Mouse (Mus musculus) hindbrain, embryonic 12.5 days (tissue): ENCODE measurements at regions not wholly inside any gene's neighbourhood (a gene's known extent, or its start where the extent isn't known, plus 50 kb on each side); places are given as distances from the start of the nearest gene placed in this dataset.

Source experiments
- ATAC-seq: fragments of 200-750 bp; cut with Nextera tagmentation; 2 replicates; pipeline ENCODE4 v1.8.0; 2017; ENCODE audit warnings: moderate TSS enrichment; ENCODE audit not compliant: low FRiP score
- H3K27ac ChIP-seq: fragments of 300-500 bp; sonication (generic); 2 replicates; pipeline ENCODE4 v1.5.1; 2016; ENCODE audit warnings: mild to moderate bottlenecking
- H3K27me3 ChIP-seq: fragments of 300-500 bp; sonication (generic); 2 replicates; pipeline ENCODE4 v1.6.1; 2016; ENCODE audit warnings: mild to moderate bottlenecking
- H3K36me3 ChIP-seq: fragments of 300-500 bp; sonication (generic); 2 replicates; pipeline ENCODE4 v1.6.1; 2016; ENCODE audit warnings: mild to moderate bottlenecking
- H3K4me1 ChIP-seq: fragments of 300-500 bp; sonication (generic); 2 replicates; pipeline ENCODE4 v1.6.1; 2016
- H3K4me2 ChIP-seq: fragments of 300-500 bp; sonication (generic); replicated peaks from 2 replicates; pipeline ENCODE4 v1.6.1; 2016; ENCODE audit warnings: mild to moderate bottlenecking
- H3K4me3 ChIP-seq: fragments of 300-500 bp; sonication (generic); 2 replicates; pipeline ENCODE4 v1.5.1; 2016; ENCODE audit warnings: mild to moderate bottlenecking
- H3K9ac ChIP-seq: fragments of 300-500 bp; sonication (generic); 2 replicates; pipeline ENCODE4 v1.6.1; 2016; ENCODE audit warnings: mild to moderate bottlenecking, moderate library complexity
- H3K9me3 ChIP-seq: fragments of 300-500 bp; sonication (generic); replicated peaks from 2 replicates; pipeline ENCODE4 v1.6.1; 2016; ENCODE audit warnings: mild to moderate bottlenecking
- WGBS: fragments of 180-500 bp; shearing (Covaris S2); methylation state at CpG from one replicate; pipeline ENCODE4 v1.1.7; 2016; 5-methylcytosine and 5-hydroxymethylcytosine counted together

DNA sequence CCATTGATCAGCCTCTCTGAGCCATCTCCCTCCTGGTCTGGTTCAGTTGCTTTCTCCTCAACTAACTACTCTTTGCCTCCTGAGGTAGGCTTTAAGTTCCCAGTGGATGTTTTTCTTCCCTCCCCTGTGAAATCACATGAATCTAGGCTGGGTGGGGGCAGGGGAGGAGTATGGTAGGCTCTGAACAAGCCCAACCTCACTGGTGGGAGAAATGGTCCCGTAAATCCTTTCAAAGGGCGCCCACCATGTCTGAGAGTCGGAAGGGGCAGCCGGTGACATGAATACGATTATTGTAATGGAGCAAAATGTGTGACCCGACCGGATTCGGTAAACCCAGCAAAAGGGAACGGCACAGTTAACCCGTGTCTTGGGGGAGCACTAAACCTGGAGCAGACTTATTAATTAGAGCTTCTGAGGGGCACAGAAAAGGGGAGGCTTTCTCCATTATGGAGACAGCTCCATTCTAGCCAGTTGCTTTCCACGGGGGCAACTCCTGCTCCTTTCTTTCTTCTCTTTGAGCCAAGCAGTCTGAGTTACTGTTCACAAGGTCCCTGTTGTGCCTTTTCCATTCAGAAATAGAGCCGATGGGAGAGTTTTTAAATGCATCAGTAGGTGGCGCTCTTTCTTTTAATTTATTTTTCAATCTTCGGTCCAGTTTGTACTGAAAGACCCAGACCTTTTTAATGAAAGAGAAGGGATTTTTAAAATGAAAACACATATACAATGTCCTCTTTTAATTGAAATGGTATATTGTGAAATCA, 730.8 kb downstream of the Egfem1 start:
- Histone ChIP-seq H3K27me3 (no peaks in the 10 kb centered on the region; the same call in 1 of the 2 replicates), H3K27ac (0 out of 2 replicates have a peak overlapping the region, but pooled peaks have one; percentile 35), H3K4me2 (peak overlapping the region; percentile 28), H3K36me3 (no peaks in the 10 kb centered on the region), H3K4me1 (0 out of 2 replicates have a peak, but pooled peaks cover 4% of the 10 kb centered on the region), H3K9me3 (no peaks in the 10 kb centered on the region), H3K9ac (no peak overlapping the region), H3K4me3 (no peak overlapping the region)
- 50% methylated on average over 14 of the region's 14 CpGs for WGBS
- no peak for ATAC-seq

DNA sequence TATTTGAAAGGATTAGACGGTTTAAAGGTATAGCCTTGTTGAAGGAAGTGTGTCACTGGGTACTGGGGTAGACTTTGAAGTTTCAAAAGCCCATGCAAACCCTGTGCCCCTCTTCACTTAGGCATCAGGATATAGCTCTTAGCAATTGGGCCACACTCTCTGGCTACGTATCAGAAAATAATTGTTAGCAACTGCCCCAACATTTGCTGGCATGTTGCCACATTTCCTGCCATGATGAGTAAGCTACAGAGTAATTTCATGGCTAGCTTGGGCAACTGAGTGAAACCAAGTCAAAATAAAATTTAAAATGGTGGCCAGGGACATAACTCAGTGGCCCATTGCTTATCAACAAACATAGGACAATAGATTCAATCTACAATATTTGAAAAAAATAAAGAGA, 724.2 kb downstream of the Egfem1 start:
- Histone ChIP-seq H3K9ac (no peak overlapping the region), H3K4me2 (no peak overlapping the region), H3K4me3 (no peak overlapping the region), H3K27ac (no peak overlapping the region), H3K9me3 (no peaks in the 10 kb centered on the region), H3K36me3 (no peaks in the 10 kb centered on the region), H3K4me1 (no peaks in the 10 kb centered on the region), H3K27me3 (no peaks in the 10 kb centered on the region; the same call in 1 of the 2 replicates)
- ATAC-seq: no peak
- WGBS: 84% methylated on average over 2 of the region's 2 CpGs

DNA sequence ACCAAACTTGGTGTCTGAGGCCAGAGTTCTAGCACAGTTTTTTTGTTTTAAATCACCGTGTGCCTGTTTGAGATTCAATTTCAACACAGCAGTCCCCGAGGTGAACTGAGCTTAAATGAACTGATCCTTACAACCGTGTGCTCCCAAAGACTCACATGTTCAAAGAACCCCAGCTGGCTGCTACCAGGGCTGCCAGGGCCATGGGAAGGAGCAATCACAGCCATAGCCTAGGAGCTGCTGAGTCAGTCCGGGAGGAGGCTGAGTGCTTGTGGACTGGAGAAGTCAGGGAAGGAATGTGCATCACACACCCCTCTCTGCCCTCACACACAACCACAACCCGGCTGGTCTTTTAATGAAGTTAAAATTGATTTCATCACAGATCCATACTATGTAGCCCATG, 721.6 kb downstream of the Egfem1 start:
- Histone ChIP-seq H3K36me3 (no peaks in the 10 kb centered on the region), H3K9me3 (no peaks in the 10 kb centered on the region), H3K4me3 (no peak overlapping the region), H3K9ac (no peak overlapping the region), H3K4me2 (no peak overlapping the region), H3K27me3 (no peaks in the 10 kb centered on the region), H3K4me1 (no peaks in the 10 kb centered on the region), H3K27ac (no peak overlapping the region)
- no peak for ATAC-seq
- 49% methylated on average over 5 of the region's 5 CpGs for WGBS

DNA sequence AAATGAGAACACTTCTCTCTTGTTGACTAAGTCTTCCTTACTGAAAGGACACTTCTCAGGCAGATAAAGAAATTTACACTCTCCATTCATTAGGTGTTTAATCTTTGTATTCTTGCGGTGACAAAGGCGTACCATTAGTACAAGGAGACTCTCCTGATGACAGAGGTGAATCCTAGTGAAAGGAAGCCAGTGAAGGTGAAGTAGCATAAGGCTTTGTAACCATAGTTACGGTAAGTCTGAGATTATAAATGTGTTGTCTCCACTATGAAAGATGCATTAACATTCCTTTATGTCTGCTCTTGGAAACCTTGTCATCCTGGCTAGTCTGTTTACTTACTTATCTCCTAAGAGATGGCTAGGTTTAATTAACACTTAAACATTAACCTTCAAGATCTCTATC, 719.3 kb downstream of the Egfem1 start:
- H3K9ac ChIP-seq: no peak overlapping the region
- WGBS: 82% methylated on average over 3 of the region's 3 CpGs
- no peak overlapping the region for H3K27ac ChIP-seq
- H3K36me3 ChIP-seq: no peaks in the 10 kb centered on the region
- no peaks in the 10 kb centered on the region for H3K27me3 ChIP-seq
- no peak for ATAC-seq
- H3K4me3 ChIP-seq: no peak overlapping the region
- no peaks in the 10 kb centered on the region for H3K9me3 ChIP-seq
- H3K4me1 ChIP-seq: no peaks in the 10 kb centered on the region
- no peak overlapping the region for H3K4me2 ChIP-seq

DNA sequence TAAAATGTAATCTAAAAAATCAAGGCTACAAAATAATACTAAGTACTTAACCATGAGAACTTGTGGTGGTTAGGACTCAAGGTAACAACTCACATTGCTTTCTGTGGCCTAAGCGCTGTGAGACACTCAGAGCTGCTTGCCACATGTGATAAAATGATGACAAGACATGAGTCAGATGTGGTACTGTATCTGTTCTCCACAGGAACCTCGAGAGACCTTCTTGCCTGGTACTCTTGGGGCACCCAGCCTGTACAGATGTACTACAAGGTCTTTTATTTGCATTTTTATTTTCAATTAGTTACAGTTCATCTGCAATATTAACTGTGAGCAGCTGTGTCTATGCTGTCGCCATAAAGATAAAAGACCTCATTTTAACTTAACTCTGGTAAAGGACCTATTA, 692.5 kb downstream of the Egfem1 start:
- Histone ChIP-seq H3K36me3 (no peaks in the 10 kb centered on the region), H3K4me1 (no peaks in the 10 kb centered on the region), H3K4me2 (no peak overlapping the region), H3K9me3 (no peaks in the 10 kb centered on the region), H3K27ac (no peak overlapping the region), H3K4me3 (no peak overlapping the region), H3K27me3 (no peaks in the 10 kb centered on the region), H3K9ac (no peak overlapping the region)
- ATAC-seq: 0 out of 2 replicates have a peak, but pooled peaks have one; percentile 60
- 62% methylated on average over 3 of the region's 3 CpGs for WGBS

DNA sequence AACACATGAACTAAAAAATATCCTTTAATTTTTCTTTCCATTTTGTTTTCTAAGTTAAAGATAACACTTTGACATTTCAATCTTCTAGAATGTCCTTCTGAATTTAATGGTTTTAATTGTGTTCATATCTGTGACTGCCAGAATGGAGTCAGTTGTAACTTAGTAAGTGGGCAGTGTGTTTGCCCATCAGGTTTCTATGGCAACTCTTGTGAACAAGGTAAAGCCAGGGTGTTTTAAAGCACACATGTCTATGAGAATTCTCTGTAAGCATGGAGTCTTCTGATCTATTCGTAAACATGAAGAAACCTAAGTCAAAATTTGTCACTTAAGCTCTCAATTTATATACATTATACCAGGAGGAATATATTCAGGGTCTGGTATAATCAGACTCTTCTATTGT, 689.4 kb downstream of the Egfem1 start:
- 82% methylated on average over 1 of the region's 1 CpGs for WGBS
- no peak for ATAC-seq

DNA sequence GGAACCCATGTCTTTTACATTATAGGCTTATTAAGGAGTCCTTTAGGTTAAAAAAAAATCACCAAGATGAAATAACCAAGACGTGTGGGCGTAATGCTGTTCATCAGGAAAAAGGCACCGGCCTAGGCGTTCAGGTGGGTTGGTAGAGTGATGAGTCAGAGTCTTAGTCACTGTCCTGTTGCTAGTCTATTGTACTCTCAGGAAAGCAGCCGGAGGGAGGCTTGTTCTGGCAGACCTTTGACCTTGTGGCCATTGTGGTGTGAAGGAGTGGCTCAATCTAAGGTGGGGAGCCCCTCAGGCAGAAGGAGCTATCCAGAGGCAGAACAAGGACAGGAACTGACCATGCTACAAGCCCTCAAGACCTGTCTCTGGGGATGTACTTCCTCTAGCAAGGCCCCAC, 686.8 kb downstream of the Egfem1 start:
- no peak overlapping the region for H3K4me3 ChIP-seq
- 70% methylated on average over 5 of the region's 5 CpGs for WGBS

More for the DNA sequence above, 689.4 kb downstream of the Egfem1 start:
- Histone ChIP-seq H3K36me3 (no peaks in the 10 kb centered on the region), H3K4me2 (no peak overlapping the region), H3K27me3 (no peaks in the 10 kb centered on the region), H3K4me1 (no peaks in the 10 kb centered on the region), H3K9ac (no peak overlapping the region), H3K27ac (no peak overlapping the region), H3K4me3 (no peak overlapping the region), H3K9me3 (no peaks in the 10 kb centered on the region)

DNA sequence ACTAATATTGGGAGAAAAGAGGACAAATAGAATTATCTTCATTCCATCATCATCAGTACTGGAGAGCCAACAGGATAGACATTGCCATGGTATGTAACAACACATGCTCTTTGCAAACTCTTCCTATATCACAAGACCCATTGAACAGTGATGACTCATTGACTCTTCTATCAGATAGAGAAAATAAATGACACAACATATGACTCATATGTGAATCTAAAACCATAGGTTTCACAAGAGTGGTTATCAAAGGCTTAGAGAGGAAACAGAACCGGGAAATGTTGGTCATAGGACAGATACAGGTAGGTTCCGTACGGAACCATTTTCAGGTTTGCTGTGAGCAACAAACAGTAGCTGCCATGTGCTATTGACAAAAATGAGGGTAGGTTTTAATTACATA, 682.2 kb downstream of the Egfem1 start:
- WGBS: 98% methylated on average over 3 of the region's 3 CpGs
- no peak overlapping the region for H3K4me3 ChIP-seq
- H3K36me3 ChIP-seq: no peaks in the 10 kb centered on the region
- no peak overlapping the region for H3K27ac ChIP-seq
- H3K9ac ChIP-seq: no peak overlapping the region
- no peaks in the 10 kb centered on the region for H3K9me3 ChIP-seq
- no peak for ATAC-seq
- no peak overlapping the region for H3K4me2 ChIP-seq
- H3K27me3 ChIP-seq: no peaks in the 10 kb centered on the region
- no peaks in the 10 kb centered on the region for H3K4me1 ChIP-seq

More for the DNA sequence above, 686.8 kb downstream of the Egfem1 start:
- no peaks in the 10 kb centered on the region for H3K27me3 ChIP-seq
- H3K36me3 ChIP-seq: no peaks in the 10 kb centered on the region
- no peak overlapping the region for H3K9ac ChIP-seq
- ATAC-seq: no peak
- no peaks in the 10 kb centered on the region for H3K4me1 ChIP-seq
- no peak overlapping the region for H3K27ac ChIP-seq
- H3K4me2 ChIP-seq: no peak overlapping the region
- no peaks in the 10 kb centered on the region for H3K9me3 ChIP-seq

DNA sequence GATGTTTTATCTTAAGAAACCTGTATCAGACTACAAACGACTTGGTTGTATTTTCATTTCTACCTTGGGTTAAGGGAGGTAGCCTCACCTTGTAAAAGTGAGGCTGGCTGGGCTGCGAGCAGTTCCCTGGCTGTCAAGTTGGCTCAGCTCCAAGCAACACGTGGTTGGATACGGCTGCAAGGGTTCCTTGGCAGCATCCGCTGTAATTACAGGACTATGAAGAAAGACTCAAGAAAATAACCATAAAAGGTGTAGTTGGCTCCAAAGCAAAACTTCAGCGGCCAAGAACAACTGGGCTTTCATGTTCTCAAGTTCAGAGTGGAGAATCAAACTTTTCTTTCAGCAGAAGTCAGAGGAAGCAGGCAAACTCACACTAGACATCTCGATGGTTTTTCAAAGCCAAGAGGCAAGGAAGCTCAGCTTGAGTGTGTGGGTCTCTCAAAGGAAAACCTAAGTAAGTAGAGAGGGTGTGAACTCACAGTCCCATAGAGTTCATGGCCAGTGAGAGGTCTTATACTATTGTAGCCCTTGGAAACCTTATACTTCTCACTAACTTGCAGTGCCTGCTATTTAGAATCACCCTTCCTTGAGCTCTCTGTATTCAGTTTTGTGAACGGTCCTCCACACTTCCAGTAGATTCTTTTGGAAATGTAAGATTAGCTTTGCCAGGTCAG, 676.1 kb downstream of the Egfem1 start:
- H3K36me3 ChIP-seq: no peaks in the 10 kb centered on the region
- no peaks in the 10 kb centered on the region for H3K4me1 ChIP-seq
- H3K4me3 ChIP-seq: no peak overlapping the region
- no peak overlapping the region for H3K9ac ChIP-seq
- H3K27me3 ChIP-seq: no peaks in the 10 kb centered on the region
- WGBS: 75% methylated on average over 8 of the region's 8 CpGs
- no peak for ATAC-seq
- no peaks in the 10 kb centered on the region for H3K9me3 ChIP-seq
- H3K27ac ChIP-seq: no peak overlapping the region
- H3K4me2 ChIP-seq: no peak overlapping the region
